Mouse (Mus musculus): ENCODE results near the gene Prpf8.

- TF ChIP-seq CTCF (IDR thresholded peaks at IDR 0.05; ENCODE audit: borderline replicate concordance, insufficient read depth, low read depth, low read length) (no peak), POLR2A (IDR thresholded peaks at IDR 0.05; ENCODE audit: borderline replicate concordance, insufficient read depth, low read length) (no peak)
Observed at GRCm38 (mm10) chr11:75473376-75473775, 13.2 kb upstream of the Prpf8 start.
